Mouse (Mus musculus) activated CD4-positive, CD25-positive, alpha-beta regulatory T cell, adult 9 weeks (primary cell): Measurements from ENCODE around the gene Hspa4. TPM values are rescaled to one million over a fixed set of nuclear protein-coding genes. Genes with fewer than 3 reads are reported as not detected.

Source experiments
- polyA plus RNA-seq: library from polyadenylated mRNA; unstranded; fragments of 100-300 nt; shearing (Covaris generic); gene quantifications from one replicate; pipeline ENCODE4 v1.2.1, GENCODE M21; 2017

The Hspa4 gene
- polyA plus RNA-seq = 29.0 TPM

GRCm38 (mm10) chr11:53300330-53301166 is at the start of gene Hspa4:
TSS of gene Hspa4 (minus strand) at chr11:53300457.

GRCm38 (mm10) chr11:53324512-53324968 is 24.3 kb upstream of the Hspa4 start, which contains the start of gene Zcchc10:
TSS of gene Zcchc10 (plus strand) at chr11:53324679.

Other genes starting within 250 kb of the Hspa4 start
- 33.8 TPM for gene Zcchc10, start 24.2 kb upstream of the Hspa4 start, polyA plus RNA-seq
- gene Aff4, start 50.4 kb upstream of the Hspa4 start, polyA plus RNA-seq = 15.5 TPM
- not detected for gene Leap2, start 122.7 kb upstream of the Hspa4 start, polyA plus RNA-seq
- 331 TPM for gene Uqcrq, start 130.4 kb upstream of the Hspa4 start, polyA plus RNA-seq
- gene Gdf9, start 130.6 kb upstream of the Hspa4 start, polyA plus RNA-seq = 0.24 TPM
- gene Gm10447, start 156.7 kb upstream of the Hspa4 start, polyA plus RNA-seq = not detected
- gene Shroom1, start 156.7 kb upstream of the Hspa4 start, polyA plus RNA-seq = not detected
- not detected for gene Gm9837, start 170.0 kb upstream of the Hspa4 start, polyA plus RNA-seq
- not detected for gene Gm9945, start 179.7 kb upstream of the Hspa4 start, polyA plus RNA-seq
- not detected for gene Sowaha, start 179.8 kb upstream of the Hspa4 start, polyA plus RNA-seq
- 1.0 TPM for gene Sept8, start 218.8 kb upstream of the Hspa4 start, polyA plus RNA-seq